Mouse (Mus musculus) cerebellum, adult 2 months (tissue): ENCODE results near the gene Cabin1.

Source experiments
- CTCF ChIP-seq: fragments of 200-500 bp; IDR thresholded peaks from 2 replicates; pipeline ENCODE4 v1.5.1; 2011; ENCODE audit warnings: low read depth, mild to moderate bottlenecking, control low read depth, low read length, moderate library complexity, borderline replicate concordance; ENCODE audit not compliant: insufficient read depth
- POLR2A ChIP-seq: fragments of 200-500 bp; IDR thresholded peaks from 2 replicates; pipeline ENCODE4 v1.6.1; 2011; ENCODE audit warnings: low read length, control low read depth, borderline replicate concordance; ENCODE audit not compliant: insufficient read depth

GRCm38 (mm10) chr10:75785442-75785841 is 21.3 kb upstream of the Cabin1 start:
- TF ChIP-seq CTCF (no peak), POLR2A (no peak)
